Mouse (Mus musculus) kidney, embryonic 14.5 days (tissue): ENCODE data around the gene Wdr62. TPM values are rescaled to one million over a fixed set of nuclear protein-coding genes. Genes with fewer than 3 reads are reported as not detected.
"Not testable (repeated sequence)": the region's sequence is repeated elsewhere in the genome, so short reads cannot be mapped to it uniquely, and the experiment has no call there.

ENCODE experiments used
- ATAC-seq: fragments of 200-750 bp; cut with Nextera tagmentation; 2 replicates; pipeline ENCODE4 v1.8.0; 2017; ENCODE audit warnings: moderate number of reproducible peaks, mild to moderate bottlenecking, moderate TSS enrichment, moderate library complexity; ENCODE audit not compliant: low FRiP score, low TSS enrichment
- H3K27ac ChIP-seq: fragments of 300-500 bp; sonication (generic); 2 replicates; pipeline ENCODE4 v1.5.1; 2014; ENCODE audit warnings: low read depth, mild to moderate bottlenecking, low read length, moderate library complexity, mixed read lengths
- H3K27me3 ChIP-seq: fragments of 300-500 bp; sonication (generic); 2 replicates; pipeline ENCODE4 v1.6.1; 2014; ENCODE audit warnings: mild to moderate bottlenecking, low read length; ENCODE audit not compliant: control insufficient read depth, insufficient read depth
- H3K36me3 ChIP-seq: fragments of 300-500 bp; sonication (generic); 2 replicates; pipeline ENCODE4 v1.6.1; 2014; ENCODE audit warnings: low read length, mixed read lengths; ENCODE audit not compliant: control insufficient read depth, insufficient read depth
- H3K4me1 ChIP-seq: fragments of 300-500 bp; sonication (generic); 2 replicates; pipeline ENCODE4 v1.6.1; 2014; ENCODE audit warnings: low read length, mixed read lengths; ENCODE audit not compliant: control insufficient read depth, insufficient read depth
- H3K4me2 ChIP-seq: fragments of 300-500 bp; sonication (generic); replicated peaks from 2 replicates; pipeline ENCODE4 v1.6.1; 2014; ENCODE audit warnings: low read depth, mild to moderate bottlenecking, low read length
- H3K4me3 ChIP-seq: fragments of 300-500 bp; sonication (generic); 2 replicates; pipeline ENCODE4 v1.5.1; 2014; ENCODE audit warnings: mild to moderate bottlenecking, low read length
- H3K9ac ChIP-seq: fragments of 300-500 bp; sonication (generic); 2 replicates; pipeline ENCODE4 v1.6.1; 2014; ENCODE audit warnings: low read depth, mild to moderate bottlenecking, low read length, moderate library complexity
- H3K9me3 ChIP-seq: fragments of 300-500 bp; sonication (generic); 2 replicates; pipeline ENCODE4 v1.6.1; 2016; ENCODE audit warnings: low read length; ENCODE audit not compliant: control insufficient read depth
- WGBS: fragments of 180-500 bp; shearing (Covaris S2); extraction: QIAGEN DNeasy Blood & Tissue Kit; methylation state at CpG from one replicate; pipeline ENCODE4 v1.1.7; 2014; 5-methylcytosine and 5-hydroxymethylcytosine counted together
- polyA plus RNA-seq: library from polyadenylated mRNA; unstranded; fragments of >200 nt; fragmentation: Nextera tagmentation; extraction: Ambion mirVana; gene quantifications from 2 replicates; pipeline ENCODE4 v1.2.1, GENCODE M21; 2014

Wdr62 gene
- polyA plus RNA-seq, 1 experiment from 2014 or later = 11.1 TPM

DNA sequence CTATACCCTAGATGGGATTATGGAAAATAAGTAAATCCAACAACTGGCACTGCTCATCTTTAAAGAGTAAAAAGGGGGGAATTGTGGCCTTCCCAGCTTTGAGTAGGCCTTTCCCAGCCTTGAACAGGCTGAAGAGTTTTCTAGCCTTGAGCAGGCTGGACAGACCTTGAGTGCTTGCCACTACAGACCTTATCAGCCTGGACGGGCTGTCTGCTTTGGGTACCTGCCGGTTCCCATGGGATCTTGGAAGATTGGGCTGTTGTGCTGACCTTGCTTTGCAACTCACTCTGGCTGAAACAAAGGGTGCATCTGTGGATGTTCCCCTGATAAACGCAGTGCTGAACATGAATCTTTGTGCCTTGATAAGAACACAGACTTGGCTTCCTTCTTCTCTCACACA is 66.3 kb downstream of the Wdr62 start:
- WGBS = 90% methylated on average over 3 of the region's 3 CpGs
- Histone ChIP-seq H3K36me3 (no peaks in the 10 kb centered on the region), H3K9ac (no peak overlapping the region), H3K4me2 (no peak overlapping the region), H3K4me1 (no peaks in the 10 kb centered on the region), H3K27me3 (no peaks in the 10 kb centered on the region), H3K27ac (no peak overlapping the region), H3K9me3 (no peaks in the 10 kb centered on the region), H3K4me3 (no peak overlapping the region)
- no peak for ATAC-seq

- H3K4me2 ChIP-seq = no peak overlapping the region
- no peak overlapping the region for H3K4me3 ChIP-seq
- no peak overlapping the region for H3K9ac ChIP-seq
- ATAC-seq = no peak
- no peaks in the 10 kb centered on the region for H3K27me3 ChIP-seq
- no peaks in the 10 kb centered on the region for H3K4me1 ChIP-seq
- 28% methylated on average over 4 of the region's 4 CpGs for WGBS
- H3K9me3 ChIP-seq = no peaks in the 10 kb centered on the region
- H3K36me3 ChIP-seq = no peaks in the 10 kb centered on the region
- no peak overlapping the region for H3K27ac ChIP-seq
Measured at GRCm38 (mm10) chr7:30211025-30211424, 69.2 kb downstream of the Wdr62 start.

DNA sequence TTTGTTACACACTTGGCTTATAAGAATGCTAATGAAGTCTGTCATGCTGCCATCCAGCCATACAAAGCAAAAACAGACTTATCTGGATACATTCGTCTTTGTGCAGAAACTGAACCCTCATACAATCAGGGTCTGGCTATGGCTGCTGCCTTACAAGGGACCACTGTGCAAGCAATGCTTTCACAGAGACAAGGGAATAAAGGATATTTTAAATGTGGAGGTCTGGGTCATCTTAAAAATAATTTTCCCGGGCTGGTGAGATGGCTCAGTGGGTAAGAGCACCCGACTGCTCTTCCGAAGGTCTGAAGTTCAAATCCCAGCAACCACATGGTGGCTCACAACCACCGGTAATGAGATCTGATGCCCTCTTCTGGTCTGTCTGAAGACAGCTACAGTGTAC is 73.9 kb downstream of the Wdr62 start:
- H3K9ac ChIP-seq = not testable (repeated sequence)
- WGBS = 65% methylated on average over 5 of the region's 5 CpGs

DNA sequence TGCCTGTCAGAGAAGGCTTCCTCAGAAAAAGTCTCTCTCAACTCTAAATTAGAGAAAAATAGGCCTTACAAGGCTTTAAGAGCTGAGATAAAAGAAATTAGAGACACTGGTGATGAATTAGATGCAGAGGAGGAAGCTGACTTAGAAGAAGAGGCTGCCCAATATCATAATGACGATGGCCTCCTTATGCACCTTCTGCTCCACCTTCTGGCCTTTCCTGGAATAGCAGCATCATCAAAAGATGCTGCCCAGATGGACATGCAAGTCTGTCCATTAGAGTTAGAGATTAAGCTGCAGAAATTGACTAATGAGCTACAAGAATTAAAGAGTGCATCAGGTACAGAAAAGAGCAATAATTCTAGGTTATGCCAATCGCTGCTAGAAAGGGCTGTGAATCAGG is 74.8 kb downstream of the Wdr62 start:
- Histone ChIP-seq H3K4me1 (no peaks in the 10 kb centered on the region), H3K9ac (no peak overlapping the region), H3K4me3 (no peak overlapping the region), H3K27ac (no peak overlapping the region), H3K9me3 (no peaks in the 10 kb centered on the region), H3K4me2 (no peak overlapping the region), H3K27me3 (no peaks in the 10 kb centered on the region), H3K36me3 (no peaks in the 10 kb centered on the region)
- ATAC-seq = no peak
- WGBS = 5% methylated on average over 2 of the region's 2 CpGs

More for the DNA sequence above, 73.9 kb downstream of the Wdr62 start:
- not testable (repeated sequence) for H3K9me3 ChIP-seq, H3K4me3 ChIP-seq, H3K36me3 ChIP-seq, ATAC-seq, H3K27ac ChIP-seq, H3K27me3 ChIP-seq, H3K4me2 ChIP-seq, H3K4me1 ChIP-seq

- Histone ChIP-seq H3K4me3 (no peak overlapping the region), H3K4me1 (no peaks in the 10 kb centered on the region), H3K9me3 (no peaks in the 10 kb centered on the region), H3K36me3 (no peaks in the 10 kb centered on the region), H3K4me2 (no peak overlapping the region), H3K27ac (no peak overlapping the region), H3K9ac (no peak overlapping the region), H3K27me3 (no peaks in the 10 kb centered on the region)
- WGBS = 49% methylated on average over 8 of the region's 8 CpGs
- ATAC-seq = no peak
Measured at GRCm38 (mm10) chr7:30204380-30204779, 75.8 kb downstream of the Wdr62 start.

DNA sequence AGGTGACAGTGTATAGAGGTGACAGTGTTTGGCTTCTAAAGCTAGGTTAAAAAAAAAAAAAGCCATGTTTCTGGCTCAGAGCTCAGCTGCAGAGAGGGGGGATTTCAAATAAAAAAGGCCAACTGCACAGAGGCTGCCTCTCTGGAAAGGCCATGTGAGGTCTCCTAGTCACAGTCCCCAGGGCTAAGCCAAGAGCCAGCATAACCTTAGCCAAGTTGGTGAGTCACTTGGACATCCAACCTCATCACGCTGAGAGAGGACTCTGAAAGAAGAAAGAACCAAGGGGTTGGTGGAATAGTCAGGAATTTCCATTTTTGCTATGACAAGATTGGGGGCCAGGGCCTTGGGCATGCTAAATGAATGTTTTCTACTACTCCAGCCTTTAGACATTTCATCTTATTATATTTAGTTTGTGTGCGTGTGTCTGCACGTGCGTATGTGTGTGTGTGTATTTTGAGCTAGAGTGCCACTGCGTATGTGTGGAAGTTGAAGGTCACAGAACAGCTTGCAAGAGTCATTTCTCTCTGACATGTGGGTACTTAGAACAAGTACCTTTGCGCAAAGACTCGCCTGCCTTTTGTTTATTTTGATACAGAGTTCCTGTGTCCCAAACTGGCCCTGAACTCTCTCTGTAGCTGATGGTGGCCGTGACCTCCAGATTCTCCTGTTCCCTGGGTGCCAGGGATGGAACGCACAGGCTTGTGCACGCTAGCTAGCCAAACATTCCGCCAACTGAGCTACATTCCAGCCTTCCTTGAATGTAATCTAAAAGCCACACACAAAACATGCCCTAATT is 77.1 kb downstream of the Wdr62 start:
- Histone ChIP-seq H3K27ac (no peak overlapping the region), H3K27me3 (no peaks in the 10 kb centered on the region), H3K36me3 (no peaks in the 10 kb centered on the region), H3K4me2 (no peak overlapping the region), H3K4me1 (no peaks in the 10 kb centered on the region), H3K4me3 (no peak overlapping the region), H3K9me3 (no peaks in the 10 kb centered on the region), H3K9ac (no peak overlapping the region)
- 82% methylated on average over 11 of the region's 11 CpGs for WGBS
- no peak for ATAC-seq

GRCm38 (mm10) chr7:30200661-30201060 is 79.6 kb downstream of the Wdr62 start:
- H3K9me3 ChIP-seq, H3K27ac ChIP-seq, ATAC-seq, H3K4me1 ChIP-seq, H3K27me3 ChIP-seq, H3K4me3 ChIP-seq, H3K4me2 ChIP-seq, H3K36me3 ChIP-seq, H3K9ac ChIP-seq: not testable (repeated sequence)
- WGBS = 91% methylated on average over 5 of the region's 5 CpGs

DNA sequence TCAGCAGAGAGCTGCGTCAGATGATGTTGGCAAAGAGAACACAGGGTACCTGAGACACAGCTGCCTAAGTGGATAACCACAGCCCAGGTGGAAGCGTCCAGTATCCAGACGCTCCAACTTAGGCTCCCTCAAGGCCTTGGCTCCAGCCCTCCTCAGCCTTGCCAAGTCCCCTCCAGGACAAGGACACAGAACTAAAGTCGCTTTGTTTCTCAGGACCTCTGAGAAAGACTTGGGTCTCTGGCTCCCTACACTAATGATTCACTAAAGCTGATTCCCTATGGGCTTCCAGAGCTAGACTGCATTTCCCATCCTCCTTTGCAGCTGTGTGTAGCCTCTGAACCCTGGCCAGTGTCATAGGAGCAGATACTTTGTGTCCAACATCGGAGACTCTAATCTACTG is 80.0 kb downstream of the Wdr62 start:
- Histone ChIP-seq H3K27me3 (no peaks in the 10 kb centered on the region), H3K4me3 (no peak overlapping the region), H3K4me2 (no peak overlapping the region), H3K9me3 (no peaks in the 10 kb centered on the region), H3K36me3 (no peaks in the 10 kb centered on the region), H3K9ac (no peak overlapping the region), H3K4me1 (peaks cover 2% of the 10 kb centered on the region; the same call in 1 of the 2 replicates), H3K27ac (no peak overlapping the region)
- 81% methylated on average over 5 of the region's 5 CpGs for WGBS
- no peak for ATAC-seq

DNA sequence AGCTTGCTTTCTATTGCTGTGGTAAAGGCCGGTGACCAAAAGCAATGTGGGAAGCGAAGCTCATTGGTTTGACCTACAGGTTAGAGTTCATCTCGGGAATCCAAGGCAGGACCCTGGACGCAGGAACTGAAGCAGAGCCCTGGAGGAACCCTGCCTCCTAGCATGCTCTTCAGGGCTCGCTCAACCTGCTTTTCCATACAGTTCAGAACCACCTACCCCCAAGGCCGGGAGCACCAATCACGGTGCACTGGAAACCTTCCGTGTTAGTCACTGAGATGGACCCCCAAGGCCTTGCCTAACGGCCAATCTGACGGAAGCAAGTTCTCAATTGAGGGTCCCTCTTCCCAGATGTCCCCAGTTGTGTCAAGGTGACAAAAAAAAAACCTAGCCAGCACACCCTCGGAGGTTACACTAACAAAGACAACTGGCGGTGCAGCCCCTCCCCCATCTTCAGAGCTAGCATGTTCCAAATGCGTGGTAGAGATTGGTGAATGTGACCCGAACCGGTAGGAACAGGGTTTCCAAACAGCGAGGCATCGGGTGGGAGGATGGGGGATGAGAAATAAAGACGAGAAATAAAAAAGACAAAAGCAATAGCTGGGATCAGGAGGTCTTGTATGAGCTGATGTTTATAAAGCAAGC is 80.6 kb downstream of the Wdr62 start:
- Histone ChIP-seq H3K4me1 (peaks cover 4% of the 10 kb centered on the region; the same call in 1 of the 2 replicates), H3K27ac (no peak overlapping the region), H3K4me3 (no peak overlapping the region), H3K27me3 (no peaks in the 10 kb centered on the region), H3K4me2 (no peak overlapping the region), H3K9me3 (no peaks in the 10 kb centered on the region), H3K36me3 (no peaks in the 10 kb centered on the region), H3K9ac (no peak overlapping the region)
- 73% methylated on average over 18 of the region's 18 CpGs for WGBS
- no peak for ATAC-seq
